Mouse (Mus musculus) MN1 (cell line): ENCODE data around the gene Ttc4.

Experiments used
- DNase-seq: peaks from one replicate; pipeline ENCODE4 v3.0.0-alpha.2; 2016; ENCODE audit warnings: low spot score

Gene Ttc4

GRCm38 (mm10) chr4:106678442-106679118 lies at the start of gene Ttc4:
Gene Ttc4 (minus strand): TSS chr4:106678944.
- DNase-seq, result peak; percentile 86

GRCm38 (mm10) chr4:106720631-106721030 lies 41.9 kb upstream of the Ttc4 start:
- no peak for DNase-seq

GRCm38 (mm10) chr4:106713622-106714021 lies 34.9 kb upstream of the Ttc4 start:
- no peak for DNase-seq

- peak; percentile 61 for DNase-seq
Observed at GRCm38 (mm10) chr4:106708408-106708807, 29.7 kb upstream of the Ttc4 start.

GRCm38 (mm10) chr4:106707957-106708356 lies 29.2 kb upstream of the Ttc4 start:
- peak; percentile 7 for DNase-seq

- DNase-seq, result no peak
Observed at GRCm38 (mm10) chr4:106705096-106705665, 26.4 kb upstream of the Ttc4 start.

- no peak for DNase-seq
Observed at GRCm38 (mm10) chr4:106704416-106704815, 25.7 kb upstream of the Ttc4 start.

- DNase-seq, result no peak
Observed at GRCm38 (mm10) chr4:106703956-106704355, 25.2 kb upstream of the Ttc4 start.

GRCm38 (mm10) chr4:106700798-106701197 lies 22.1 kb upstream of the Ttc4 start:
- DNase-seq, result peak; percentile 17

GRCm38 (mm10) chr4:106699989-106700388 lies 21.2 kb upstream of the Ttc4 start:
- peak; percentile 20 for DNase-seq

GRCm38 (mm10) chr4:106693841-106694430 lies 15.2 kb upstream of the Ttc4 start:
- no peak for DNase-seq

GRCm38 (mm10) chr4:106688636-106689296 lies 10.0 kb upstream of the Ttc4 start:
- no peak for DNase-seq

- peak; percentile 27 for DNase-seq
Observed at GRCm38 (mm10) chr4:106680955-106681354, 2.2 kb upstream of the Ttc4 start.

GRCm38 (mm10) chr4:106679152-106679551 lies 408 bp upstream of the Ttc4 start:
- DNase-seq, result no peak

GRCm38 (mm10) chr4:106676749-106677148 lies 2.0 kb downstream of the Ttc4 start:
- no peak for DNase-seq

- DNase-seq, result no peak
Observed at GRCm38 (mm10) chr4:106666546-106666945, 12.2 kb downstream of the Ttc4 start.

GRCm38 (mm10) chr4:106665673-106666072 lies 13.1 kb downstream of the Ttc4 start:
- DNase-seq, result no peak

GRCm38 (mm10) chr4:106665269-106665668 lies 13.5 kb downstream of the Ttc4 start:
- DNase-seq, result no peak

- no peak for DNase-seq
Observed at GRCm38 (mm10) chr4:106664697-106665096, 14.0 kb downstream of the Ttc4 start.

- no peak for DNase-seq
Observed at GRCm38 (mm10) chr4:106663956-106664470, 14.7 kb downstream of the Ttc4 start.

GRCm38 (mm10) chr4:106655681-106656080 lies 23.1 kb downstream of the Ttc4 start:
- DNase-seq, result no peak

GRCm38 (mm10) chr4:106653051-106653450 lies 25.7 kb downstream of the Ttc4 start:
- DNase-seq, result no peak

- DNase-seq, result no peak
Observed at GRCm38 (mm10) chr4:106652546-106652945, 26.2 kb downstream of the Ttc4 start.
